Mouse (Mus musculus): ENCODE data around the gene Pagr1a. TPM values are rescaled to one million over a fixed set of nuclear protein-coding genes. Genes with fewer than 3 reads are reported as not detected.

Gene Pagr1a
- polyA plus RNA-seq, 1 experiment = 8.1 TPM

DNA sequence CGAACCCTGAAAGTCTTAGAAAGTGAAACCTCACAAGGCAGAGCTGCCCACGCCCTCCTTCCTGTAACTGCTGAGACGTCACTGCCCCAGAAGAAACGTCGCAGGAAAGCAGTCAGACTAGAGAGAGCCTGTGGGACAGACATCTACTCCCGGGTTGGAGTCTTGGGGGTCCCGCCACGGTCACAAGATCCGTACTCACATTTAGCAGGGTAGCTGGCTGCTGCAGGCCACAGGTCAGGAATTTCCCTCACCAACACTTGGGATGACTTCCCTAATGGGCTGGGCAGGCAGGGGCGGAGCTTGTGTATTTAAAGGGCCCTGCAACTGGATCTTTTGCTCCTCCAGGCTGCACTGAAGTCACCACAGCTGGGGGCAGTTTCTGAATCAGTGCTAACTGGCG is 2.8 kb downstream of the Pagr1a start, which contains the start of gene Mvp:
Gene Mvp, minus strand, starts transcription at position 302 of the 400 bp plus-strand sequence.
- no peaks in the 10 kb centered on the region for H3K27me3 ChIP-seq (ENCODE audit: control insufficient read depth, insufficient read depth, insufficient read length)
- H3K4me2 ChIP-seq (ENCODE audit: low read depth) = peak within 1 kb of the TSS; percentile 86
- H3K36me3 ChIP-seq (ENCODE audit: control insufficient read depth, insufficient read depth) = no peaks in the 10 kb centered on the region
- peak within 1 kb of the TSS; percentile 81 for H3K4me3 ChIP-seq
- H3K79me2 ChIP-seq (ENCODE audit: control insufficient read depth, insufficient read depth) = peaks cover 40% of the 10 kb centered on the region
- H3ac ChIP-seq (ENCODE audit: control insufficient read depth, insufficient read length) = peak within 1 kb of the TSS; percentile 23
- peak; percentile 71 for TF ChIP-seq POLR2AphosphoS2 (IDR thresholded peaks at IDR 0.05; ENCODE audit: insufficient read length, low read depth)
- no peak for TF ChIP-seq TCF3 (IDR thresholded peaks at IDR 0.05; ENCODE audit: insufficient read length, low read depth)
- TF ChIP-seq REST (IDR thresholded peaks at IDR 0.05; ENCODE audit: insufficient read depth, insufficient read length) = no peak
- TF ChIP-seq USF1 (IDR thresholded peaks at IDR 0.05; ENCODE audit: low read depth) = no peak
- no peak for TF ChIP-seq SRF (IDR thresholded peaks at IDR 0.05; ENCODE audit: control insufficient read depth, insufficient read length, low read depth)
- TF ChIP-seq CEBPB (IDR thresholded peaks at IDR 0.05; ENCODE audit: insufficient read depth, poor library complexity, severe bottlenecking) = no peak
- TF ChIP-seq POLR2A (IDR thresholded peaks at IDR 0.05; ENCODE audit: insufficient read length, low read depth) = peak; percentile 56
- TF ChIP-seq E2F4 (IDR thresholded peaks at IDR 0.05; ENCODE audit: insufficient read depth) = no peak

DNA sequence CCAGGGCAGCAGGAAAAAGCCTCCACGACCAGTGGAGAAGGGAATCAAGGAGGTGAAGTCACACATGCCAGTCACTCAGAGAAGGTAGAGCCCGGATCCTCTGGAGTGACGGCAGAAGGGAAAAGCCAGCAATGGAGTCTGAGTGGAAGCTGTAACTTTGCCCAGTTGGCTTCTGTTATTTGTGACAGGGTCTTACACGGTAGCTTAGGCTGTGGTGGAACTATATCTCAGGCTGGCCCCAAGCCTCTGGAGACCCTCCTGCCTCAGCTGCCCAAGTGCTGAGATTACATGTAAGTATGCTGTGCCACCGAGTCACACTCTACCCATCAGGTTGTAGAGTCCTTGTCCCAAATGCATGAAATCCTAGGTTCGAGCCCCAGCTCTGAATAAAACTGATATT is 3.8 kb downstream of the Pagr1a start:
- H3ac ChIP-seq (ENCODE audit: control insufficient read depth, insufficient read length) = no peak overlapping the region
- H3K27me3 ChIP-seq (ENCODE audit: control insufficient read depth, insufficient read depth, insufficient read length) = no peaks in the 10 kb centered on the region
- H3K36me3 ChIP-seq (ENCODE audit: control insufficient read depth, insufficient read depth) = no peaks in the 10 kb centered on the region
- H3K4me3 ChIP-seq = peak overlapping the region; percentile 54
- TF ChIP-seq MAX (IDR thresholded peaks at IDR 0.05; ENCODE audit: low read depth) (no peak), MYOD1 (IDR thresholded peaks at IDR 0.05; ENCODE audit: control insufficient read depth in 1 of 3, insufficient read length in 2 of 3, low read depth in 2 of 3) (no peak), CEBPB (IDR thresholded peaks at IDR 0.05; ENCODE audit: insufficient read depth, poor library complexity, severe bottlenecking) (no peak), TCF12 (IDR thresholded peaks at IDR 0.05; ENCODE audit: insufficient read depth, poor library complexity, severe bottlenecking) (no peak), E2F4 (IDR thresholded peaks at IDR 0.05; ENCODE audit: insufficient read depth) (no peak), POLR2AphosphoS2 (IDR thresholded peaks at IDR 0.05; ENCODE audit: insufficient read length, low read depth) (no peak), TCF3 (IDR thresholded peaks at IDR 0.05; ENCODE audit: insufficient read length, low read depth) (no peak), MYOG (IDR thresholded peaks at IDR 0.05; ENCODE audit: control insufficient read depth in 1 of 3, insufficient read depth in 1 of 3, insufficient read length in 2 of 3, low read depth in 2 of 3) (no peak), USF1 (IDR thresholded peaks at IDR 0.05; ENCODE audit: low read depth) (no peak), REST (IDR thresholded peaks at IDR 0.05; ENCODE audit: insufficient read depth, insufficient read length) (no peak), POLR2A (IDR thresholded peaks at IDR 0.05; ENCODE audit: insufficient read length, low read depth) (no peak), SRF (IDR thresholded peaks at IDR 0.05; ENCODE audit: control insufficient read depth, insufficient read length, low read depth) (no peak)
- peaks cover 40% of the 10 kb centered on the region for H3K79me2 ChIP-seq (ENCODE audit: control insufficient read depth, insufficient read depth)
- peak overlapping the region; percentile 86 for H3K4me2 ChIP-seq (ENCODE audit: low read depth)

DNA sequence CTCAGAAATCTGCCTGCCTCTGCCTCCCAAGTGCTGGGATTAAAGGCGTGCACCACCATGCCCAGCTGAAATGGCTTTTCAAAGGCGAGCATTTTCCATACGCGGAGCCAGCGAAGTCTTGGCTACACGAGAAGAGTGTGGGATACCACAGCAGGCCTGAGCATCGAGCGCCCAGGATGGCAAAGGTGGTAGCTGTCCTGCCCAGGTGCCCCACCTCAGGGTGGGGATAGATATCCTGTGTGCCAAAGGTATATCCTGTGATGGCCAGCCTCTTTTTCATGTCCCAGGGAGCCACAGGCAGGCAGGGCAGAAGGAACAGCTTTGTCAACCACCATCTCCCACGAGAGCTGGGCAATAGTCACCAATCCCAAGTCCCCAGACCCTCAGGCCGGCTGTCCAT is 4.3 kb downstream of the Pagr1a start:
- Histone ChIP-seq H3K4me2 (ENCODE audit: low read depth) (peak overlapping the region; percentile 86), H3K79me2 (ENCODE audit: control insufficient read depth, insufficient read depth) (peaks cover 40% of the 10 kb centered on the region), H3K4me3 (peak overlapping the region; percentile 54), H3ac (ENCODE audit: control insufficient read depth, insufficient read length) (no peak overlapping the region), H3K27me3 (ENCODE audit: control insufficient read depth, insufficient read depth, insufficient read length) (no peaks in the 10 kb centered on the region), H3K36me3 (ENCODE audit: control insufficient read depth, insufficient read depth) (no peaks in the 10 kb centered on the region)
- no peak for TF ChIP-seq TCF3 (IDR thresholded peaks at IDR 0.05; ENCODE audit: insufficient read length, low read depth)
- no peak for TF ChIP-seq POLR2A (IDR thresholded peaks at IDR 0.05; ENCODE audit: insufficient read length, low read depth)

DNA sequence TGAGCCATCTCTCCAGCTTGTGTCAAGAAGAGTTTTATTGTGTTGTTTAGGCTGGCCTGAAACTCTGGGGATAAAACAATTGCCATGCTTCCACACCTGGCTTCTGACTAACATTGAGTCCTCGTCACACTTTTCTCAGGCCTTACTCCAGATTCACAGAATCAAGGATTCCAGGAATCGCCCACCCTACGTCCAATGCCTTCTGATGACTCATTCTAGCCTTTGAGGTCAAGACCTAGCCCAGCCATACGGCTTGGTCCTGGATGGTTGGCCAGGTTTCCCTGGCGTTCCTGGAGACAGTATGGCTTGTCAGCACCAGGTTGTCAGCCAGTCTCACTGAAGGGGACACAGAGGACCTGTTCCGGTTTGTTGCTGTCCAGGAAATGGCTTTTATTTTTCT is 4.8 kb downstream of the Pagr1a start:
- Histone ChIP-seq H3K4me2 (ENCODE audit: low read depth) (no peak overlapping the region), H3K4me3 (no peak overlapping the region), H3K36me3 (ENCODE audit: control insufficient read depth, insufficient read depth) (no peaks in the 10 kb centered on the region), H3K79me2 (ENCODE audit: control insufficient read depth, insufficient read depth) (peaks cover 44% of the 10 kb centered on the region), H3K27me3 (ENCODE audit: control insufficient read depth, insufficient read depth, insufficient read length) (no peaks in the 10 kb centered on the region), H3ac (ENCODE audit: control insufficient read depth, insufficient read length) (no peak overlapping the region)
- TF ChIP-seq MYOD1 (IDR thresholded peaks at IDR 0.05; ENCODE audit: control insufficient read depth in 1 of 3, insufficient read length in 2 of 3, low read depth in 2 of 3) (no peak), MAX (IDR thresholded peaks at IDR 0.05; ENCODE audit: low read depth) (no peak), CEBPB (IDR thresholded peaks at IDR 0.05; ENCODE audit: insufficient read depth, poor library complexity, severe bottlenecking) (no peak), POLR2AphosphoS2 (IDR thresholded peaks at IDR 0.05; ENCODE audit: insufficient read length, low read depth) (no peak), POLR2A (IDR thresholded peaks at IDR 0.05; ENCODE audit: insufficient read length, low read depth) (no peak), SRF (IDR thresholded peaks at IDR 0.05; ENCODE audit: control insufficient read depth, insufficient read length, low read depth) (no peak), TCF12 (IDR thresholded peaks at IDR 0.05; ENCODE audit: insufficient read depth, poor library complexity, severe bottlenecking) (no peak), TCF3 (IDR thresholded peaks at IDR 0.05; ENCODE audit: insufficient read length, low read depth) (no peak), REST (IDR thresholded peaks at IDR 0.05; ENCODE audit: insufficient read depth, insufficient read length) (no peak), MYOG (IDR thresholded peaks at IDR 0.05; ENCODE audit: control insufficient read depth in 1 of 3, insufficient read depth in 1 of 3, insufficient read length in 2 of 3, low read depth in 2 of 3) (no peak)

DNA sequence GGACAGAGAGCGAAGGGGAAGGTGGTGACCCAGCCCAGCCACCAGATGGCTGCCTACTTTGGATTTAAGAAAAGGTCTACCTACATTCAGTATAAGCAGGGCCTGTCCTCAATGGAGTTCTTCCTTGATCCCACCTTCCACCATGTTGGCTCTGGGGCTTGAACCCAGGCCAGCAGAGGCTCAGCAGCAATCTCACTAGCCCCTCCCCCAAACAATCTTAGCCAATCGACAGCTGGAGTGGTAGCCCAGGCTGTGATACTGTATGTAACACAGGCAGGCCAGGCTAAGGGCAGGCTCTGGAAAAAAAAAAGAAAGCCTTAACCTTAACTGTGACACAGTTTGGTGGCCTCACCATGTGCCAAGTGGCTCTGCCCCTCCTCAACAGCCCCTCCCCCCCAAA is 5.4 kb downstream of the Pagr1a start:
- Histone ChIP-seq H3K79me2 (ENCODE audit: control insufficient read depth, insufficient read depth) (peaks cover 44% of the 10 kb centered on the region), H3K4me2 (ENCODE audit: low read depth) (no peak overlapping the region), H3ac (ENCODE audit: control insufficient read depth, insufficient read length) (no peak overlapping the region), H3K27me3 (ENCODE audit: control insufficient read depth, insufficient read depth, insufficient read length) (no peaks in the 10 kb centered on the region), H3K4me3 (no peak overlapping the region), H3K36me3 (ENCODE audit: control insufficient read depth, insufficient read depth) (no peaks in the 10 kb centered on the region)
- TF ChIP-seq CEBPB (IDR thresholded peaks at IDR 0.05; ENCODE audit: insufficient read depth, poor library complexity, severe bottlenecking) (no peak), REST (IDR thresholded peaks at IDR 0.05; ENCODE audit: insufficient read depth, insufficient read length) (no peak), MAX (IDR thresholded peaks at IDR 0.05; ENCODE audit: low read depth) (no peak), E2F4 (IDR thresholded peaks at IDR 0.05; ENCODE audit: insufficient read depth) (no peak), SRF (IDR thresholded peaks at IDR 0.05; ENCODE audit: control insufficient read depth, insufficient read length, low read depth) (no peak), TCF3 (IDR thresholded peaks at IDR 0.05; ENCODE audit: insufficient read length, low read depth) (no peak), MYOD1 (IDR thresholded peaks at IDR 0.05; ENCODE audit: control insufficient read depth in 1 of 3, insufficient read length in 2 of 3, low read depth in 2 of 3) (no peak), MYOG (IDR thresholded peaks at IDR 0.05; ENCODE audit: control insufficient read depth in 1 of 3, insufficient read depth in 1 of 3, insufficient read length in 2 of 3, low read depth in 2 of 3) (no peak), POLR2A (IDR thresholded peaks at IDR 0.05; ENCODE audit: insufficient read length, low read depth) (no peak), TCF12 (IDR thresholded peaks at IDR 0.05; ENCODE audit: insufficient read depth, poor library complexity, severe bottlenecking) (no peak), POLR2AphosphoS2 (IDR thresholded peaks at IDR 0.05; ENCODE audit: insufficient read length, low read depth) (no peak), USF1 (IDR thresholded peaks at IDR 0.05; ENCODE audit: low read depth) (no peak)

All from myocyte (in vitro differentiated cells).